Mouse (Mus musculus) CH12.LX (cell line): Measurements from ENCODE around the gene Zdhhc1. TPM values are rescaled to one million over a fixed set of nuclear protein-coding genes. Genes with fewer than 3 reads are reported as not detected.
A peak's percentile ranks its signal among the peaks of the same experiment; 100 is the strongest.

Experiments used
- DNase-seq: peaks from one replicate; pipeline ENCODE4 v3.0.0-alpha.2; 2013; ENCODE audit errors: extremely low read depth
- H3K27ac ChIP-seq: 2 replicates; pipeline ENCODE4 v1.5.1; 2012; ENCODE audit warnings: low read depth, mild to moderate bottlenecking, control low read depth, moderate library complexity; ENCODE audit not compliant: insufficient read depth
- H3K27me3 ChIP-seq: replicated peaks from 2 replicates; pipeline ENCODE3; 2012; ENCODE audit warnings: inconsistent platforms
- H3K36me3 ChIP-seq, 2 experiments: replicated peaks in 1 of 2; 2 replicates each; pipeline versions ENCODE3 to v1.6.1; 2012; ENCODE audit warnings: inconsistent platforms in 1 of 2, low read length in 1 of 2, mild to moderate bottlenecking in 1 of 2, mixed read lengths in 1 of 2, moderate library complexity in 1 of 2; ENCODE audit not compliant: control insufficient read depth in 1 of 2, insufficient read depth in 1 of 2
- H3K4me1 ChIP-seq, 2 experiments: 2 replicates each; pipeline ENCODE4 v1.6.1; 2012; ENCODE audit warnings: inconsistent platforms in 1 of 2, moderate library complexity in 1 of 2; ENCODE audit not compliant: insufficient read depth in 2 of 2, control insufficient read depth in 1 of 2
- H3K4me2 ChIP-seq: 2 replicates; pipeline ENCODE4 v1.6.1; 2012; ENCODE audit warnings: low read depth, mild to moderate bottlenecking, control low read depth; ENCODE audit not compliant: poor library complexity, insufficient read depth, severe bottlenecking
- H3K4me3 ChIP-seq, 3 experiments: fragments of 150-350 bp in 1 of 3; sonication (generic) in 1 of 3; replicated peaks in 1 of 3; 2 replicates each; pipeline versions ENCODE3 to v1.5.1; 2011 to 2012; ENCODE audit warnings: low read depth in 2 of 3, low read length in 2 of 3, mild to moderate bottlenecking in 2 of 3, moderate library complexity in 2 of 3, control low read depth in 1 of 3, improper control_type of control experiment in 1 of 3, inconsistent platforms in 1 of 3, mixed read lengths in 1 of 3; ENCODE audit not compliant: poor library complexity in 1 of 3
- H3K79me2 ChIP-seq: replicated peaks from 2 replicates; pipeline ENCODE4 v1.6.1; 2012; ENCODE audit warnings: mild to moderate bottlenecking, moderate library complexity; ENCODE audit not compliant: control insufficient read depth, poor library complexity, insufficient read depth, severe bottlenecking; ENCODE audit errors: extremely low read depth
- H3K9ac ChIP-seq: 2 replicates; pipeline ENCODE4 v1.6.1; 2012; ENCODE audit warnings: low read depth, mild to moderate bottlenecking, control low read depth, moderate library complexity; ENCODE audit not compliant: insufficient read depth
- H3K9me3 ChIP-seq: replicated peaks from 2 replicates; pipeline ENCODE3; 2012; ENCODE audit warnings: low read length, inconsistent platforms, mixed read lengths
- BHLHE40 ChIP-seq: IDR thresholded peaks from 2 replicates; pipeline ENCODE4 v1.6.1; 2011; ENCODE audit warnings: mild to moderate bottlenecking, low read depth, low read length, improper control_type of control experiment
- CTCF ChIP-seq, 2 experiments: IDR thresholded peaks in 1 of 2; conservative IDR thresholded peaks in 1 of 2; 2 replicates each; pipeline ENCODE4 v1.5.1; 2011 to 2012; ENCODE audit warnings: low read depth in 2 of 2, low read length in 2 of 2, improper control_type of control experiment in 1 of 2, inconsistent platforms in 1 of 2, mild to moderate bottlenecking in 1 of 2, moderate library complexity in 1 of 2
- E2F4 ChIP-seq: IDR thresholded peaks from 2 replicates; pipeline ENCODE4 v1.6.1; 2011; ENCODE audit warnings: low read depth, low read length, improper control_type of control experiment; ENCODE audit not compliant: insufficient replicate concordance
- EP300 ChIP-seq: IDR thresholded peaks from 2 replicates; pipeline ENCODE4 v1.6.1; 2011; ENCODE audit warnings: low read length, improper control_type of control experiment
- ETS1 ChIP-seq: conservative IDR thresholded peaks from 2 replicates; pipeline ENCODE4 v1.6.1; 2012; ENCODE audit warnings: low read depth, mild to moderate bottlenecking, inconsistent platforms, low read length, improper control_type of control experiment, moderate library complexity
- HCFC1 ChIP-seq: IDR thresholded peaks from 2 replicates; pipeline ENCODE4 v1.6.1; 2012; ENCODE audit warnings: low read depth, mild to moderate bottlenecking, inconsistent platforms, low read length, improper control_type of control experiment
- IRF4 ChIP-seq: IDR thresholded peaks from 2 replicates; pipeline ENCODE4 v1.6.1; 2014; ENCODE audit warnings: low read depth, mild to moderate bottlenecking, inconsistent platforms, low read length, improper control_type of control experiment
- JUND ChIP-seq: conservative IDR thresholded peaks from 2 replicates; pipeline ENCODE4 v1.6.1; 2011; ENCODE audit warnings: low read depth, low read length, improper control_type of control experiment
- MAFK ChIP-seq: IDR thresholded peaks from 2 replicates; pipeline ENCODE4 v1.6.1; 2011; ENCODE audit warnings: low read length, improper control_type of control experiment; ENCODE audit not compliant: insufficient replicate concordance
- MAX ChIP-seq: IDR thresholded peaks from 2 replicates; pipeline ENCODE4 v1.6.1; 2011; ENCODE audit warnings: low read length, improper control_type of control experiment
- MAZ ChIP-seq: IDR thresholded peaks from 2 replicates; pipeline ENCODE4 v1.6.1; 2012; ENCODE audit warnings: low read depth, mild to moderate bottlenecking, inconsistent platforms, low read length, improper control_type of control experiment, moderate library complexity
- MXI1 ChIP-seq: IDR thresholded peaks from 2 replicates; pipeline ENCODE4 v1.6.1; 2011; ENCODE audit warnings: mild to moderate bottlenecking, low read depth, low read length, improper control_type of control experiment
- MYC ChIP-seq: IDR thresholded peaks from 2 replicates; pipeline ENCODE4 v1.6.1; 2011; ENCODE audit warnings: low read depth, mild to moderate bottlenecking, improper control_type of control experiment, low read length
- NELFE ChIP-seq: IDR thresholded peaks from 2 replicates; pipeline ENCODE4 v1.6.1; 2011; ENCODE audit warnings: low read depth, low read length, improper control_type of control experiment
- PAX5 ChIP-seq: IDR thresholded peaks from 2 replicates; pipeline ENCODE4 v1.6.1; 2012; ENCODE audit warnings: low read length, inconsistent platforms, mixed read lengths
- POLR2A ChIP-seq: IDR thresholded peaks from 2 replicates; pipeline ENCODE4 v1.6.1; 2011; ENCODE audit warnings: low read depth, mild to moderate bottlenecking, improper control_type of control experiment, low read length
- POLR2AphosphoS2 ChIP-seq: IDR thresholded peaks from 2 replicates; pipeline ENCODE4 v1.6.1; 2011; ENCODE audit warnings: low read depth, low read length, improper control_type of control experiment
- RAD21 ChIP-seq: IDR thresholded peaks from 2 replicates; pipeline ENCODE4 v1.6.1; 2011; ENCODE audit warnings: low read depth, mild to moderate bottlenecking, low read length, improper control_type of control experiment, moderate library complexity
- SMC3 ChIP-seq: IDR thresholded peaks from 2 replicates; pipeline ENCODE4 v1.6.1; 2011; ENCODE audit warnings: low read depth, low read length, improper control_type of control experiment
- TBP ChIP-seq: conservative IDR thresholded peaks from 2 replicates; pipeline ENCODE4 v1.6.1; 2011; ENCODE audit warnings: low read depth, low read length, improper control_type of control experiment
- UBTF ChIP-seq: IDR thresholded peaks from 2 replicates; pipeline ENCODE4 v1.6.1; 2012; ENCODE audit warnings: low read depth, mild to moderate bottlenecking, inconsistent platforms, low read length, improper control_type of control experiment, moderate library complexity
- USF2 ChIP-seq: conservative IDR thresholded peaks from 2 replicates; pipeline ENCODE4 v1.6.1; 2011; ENCODE audit warnings: low read depth, low read length, improper control_type of control experiment
- ZC3H11A ChIP-seq: IDR thresholded peaks from 2 replicates; pipeline ENCODE4 v1.6.1; 2012; ENCODE audit warnings: low read depth, mild to moderate bottlenecking, inconsistent platforms, low read length, improper control_type of control experiment
- ZKSCAN1 ChIP-seq: IDR thresholded peaks from 2 replicates; pipeline ENCODE4 v1.6.1; 2012; ENCODE audit warnings: low read depth, inconsistent platforms, low read length, improper control_type of control experiment, borderline replicate concordance
- ZNF384 ChIP-seq: IDR thresholded peaks from 2 replicates; pipeline ENCODE4 v1.6.1; 2012; ENCODE audit warnings: low read depth, low read length, improper control_type of control experiment, inconsistent platforms
- dilution Hi-C: fragments of 300-500 bp; cut with MboI; formaldehyde crosslinking; loops from 2 replicates; pipeline ENCODE4 v1.14.3; 2020; ENCODE audit warnings: low sequenced_read_pairs; ENCODE audit not compliant: extremely low pct_unique_long_range_greater_than_20kb, extremely low pct_ligation_motif_present
- in situ Hi-C: fragments of 300-500 bp; cut with MboI; formaldehyde crosslinking; loops from 3 replicates; pipeline ENCODE4 v1.14.3; 2019; ENCODE audit warnings: low sequenced_read_pairs, low pct_ligation_motif_present, low pct_unique_long_range_greater_than_20kb, mixed read lengths
- polyA plus RNA-seq: library from polyadenylated mRNA; unstranded; fragments of >175 nt; gene quantifications from 2 replicates; pipeline ENCODE4 v1.2.1, GENCODE M21; 2012; ENCODE audit warnings: low read depth; ENCODE audit not compliant: insufficient read length
- total RNA-seq, 2 experiments: library from RNA; depleted of rRNA; stranded (reverse); fragments of 300-350 nt in 1 of 2; fragments of >200 nt in 1 of 2; gene quantifications; 2 replicates each; pipeline ENCODE4 v1.2.3; 2012 to 2014

Gene Zdhhc1
- total and polyA plus RNA-seq, 3 experiments: 1.6 to 3.6 (median 2.6) TPM

- dilution Hi-C loops: no loop called here
- in situ Hi-C loops: no loop called here
- H3K4me3 ChIP-seq: no peak overlapping the region
Observed at GRCm38 (mm10) chr8:105454088-105454487, 42.6 kb downstream of the Zdhhc1 start.

GRCm38 (mm10) chr8:105453296-105453695 is 43.4 kb downstream of the Zdhhc1 start:
- dilution Hi-C loops: no loop called here
- no peak for TF ChIP-seq ZKSCAN1
- TF ChIP-seq CTCF (conservative IDR thresholded peaks at IDR 0.05 in 1 of 2, IDR thresholded peaks at IDR 0.05 in 1 of 2; ENCODE audit: low read depth in 2 of 2, low read length in 2 of 2): peak in 1 of 2 experiments; percentile 61; a peak in 2 of 4 replicates
- no peak for TF ChIP-seq MXI1
- TF ChIP-seq PAX5: no peak
- TF ChIP-seq TBP: no peak
- no peak for TF ChIP-seq HCFC1
- TF ChIP-seq POLR2AphosphoS2: no peak
- TF ChIP-seq SMC3: peak; percentile 10; the same call in 1 of the 2 replicates
- no peak for TF ChIP-seq JUND
- TF ChIP-seq RAD21: peak; percentile 37
- TF ChIP-seq IRF4: no peak
- TF ChIP-seq USF2: no peak
- TF ChIP-seq MAX: no peak
- peak; percentile 99 for TF ChIP-seq ZNF384
- TF ChIP-seq, all 38 proteins: peak for 4
- Histone ChIP-seq H3K27ac (no peak overlapping the region), H3K9ac (no peak overlapping the region), H3K4me3 (no peak overlapping the region), H3K9me3 (no peaks in the 10 kb centered on the region), H3K4me1 (peaks cover 0 to 12% of the 10 kb centered on the region in 2 experiments; a peak in 2 of 4 replicates), H3K27me3 (no peaks in the 10 kb centered on the region), H3K79me2 (no peaks in the 10 kb centered on the region), H3K36me3 (no peaks in the 10 kb centered on the region), H3K4me2 (no peak overlapping the region)
- DNase-seq: peak; percentile 7
- in situ Hi-C loops: no loop called here

More at GRCm38 (mm10) chr8:105454088-105454487, 42.6 kb downstream of the Zdhhc1 start:
- H3K79me2 ChIP-seq: no peaks in the 10 kb centered on the region
- H3K27me3 ChIP-seq: no peaks in the 10 kb centered on the region
- DNase-seq: no peak
- H3K27ac ChIP-seq: no peak overlapping the region
- no peak overlapping the region for H3K9ac ChIP-seq
- TF ChIP-seq NELFE: no peak
- no peak for TF ChIP-seq ZC3H11A
- no peak for TF ChIP-seq POLR2AphosphoS2
- TF ChIP-seq CTCF (conservative IDR thresholded peaks at IDR 0.05 in 1 of 2, IDR thresholded peaks at IDR 0.05 in 1 of 2; ENCODE audit: low read depth in 2 of 2, low read length in 2 of 2): no peak
- TF ChIP-seq MYC: no peak
- no peak for TF ChIP-seq MAFK
- no peak for TF ChIP-seq EP300
- TF ChIP-seq USF2: no peak
- TF ChIP-seq MAZ: no peak
- no peak for TF ChIP-seq BHLHE40
- no peak for TF ChIP-seq IRF4
- TF ChIP-seq UBTF: no peak
- no peak for TF ChIP-seq E2F4
- TF ChIP-seq POLR2A: no peak
- TF ChIP-seq MXI1: no peak
- no peak for TF ChIP-seq ETS1
- no peak for TF ChIP-seq TBP
- peaks cover 0 to 12% of the 10 kb centered on the region in 2 experiments; a peak in 2 of 4 replicates for H3K4me1 ChIP-seq
- no peaks in the 10 kb centered on the region for H3K36me3 ChIP-seq
- H3K9me3 ChIP-seq: no peaks in the 10 kb centered on the region
- H3K4me2 ChIP-seq: no peak overlapping the region
